Mouse (Mus musculus): ENCODE measurements at regions not wholly inside any gene's neighbourhood (a gene's known extent, or its start where the extent isn't known, plus 50 kb on each side); places are given as distances from the start of the nearest gene placed in this dataset.

DNA sequence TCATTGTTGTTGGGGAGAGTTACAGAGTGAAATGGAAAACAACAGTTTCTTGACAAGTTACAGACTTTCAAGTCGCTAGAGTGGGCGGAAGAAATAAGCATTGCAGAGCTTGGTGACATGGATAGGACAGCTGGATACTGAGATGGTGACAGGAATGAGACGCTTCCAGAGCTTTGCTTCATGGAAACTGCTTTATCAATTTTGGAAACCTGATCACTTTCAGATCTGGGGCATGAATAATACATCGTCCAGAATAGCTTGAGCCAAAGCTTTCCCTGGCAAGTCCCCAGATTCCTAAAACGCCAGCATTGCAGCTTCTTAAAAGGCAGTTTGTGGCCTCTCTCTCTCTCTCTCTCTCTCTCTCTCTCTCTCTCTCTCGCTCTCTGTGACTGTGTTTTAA is 207.9 kb upstream of the Pex5l start:
- TF ChIP-seq CTCF (IDR thresholded peaks at IDR 0.05; ENCODE audit: low read depth) (no peak), EP300 (IDR thresholded peaks at IDR 0.05; ENCODE audit: low read depth) (no peak)

All from heart, postnatal 0 days (tissue).